Mouse (Mus musculus) embryonic facial prominence, embryonic 15.5 days (tissue): ENCODE data around the gene 2810006K23Rik. TPM values are rescaled to one million over a fixed set of nuclear protein-coding genes. Genes with fewer than 3 reads are reported as not detected.
"Not testable (repeated sequence)": the region's sequence is repeated elsewhere in the genome, so short reads cannot be mapped to it uniquely, and the experiment has no call there.

Experiments
- ATAC-seq: fragments of 200-750 bp; cut with Nextera tagmentation; 2 replicates; pipeline ENCODE4 v1.8.0; 2017; ENCODE audit warnings: low read depth, moderate TSS enrichment; ENCODE audit not compliant: insufficient number of reproducible peaks, low FRiP score, low TSS enrichment
- H3K27ac ChIP-seq: fragments of 300-500 bp; sonication (generic); replicated peaks from 2 replicates; pipeline ENCODE4 v1.5.1; 2015; ENCODE audit warnings: mild to moderate bottlenecking, inconsistent platforms
- H3K27me3 ChIP-seq: fragments of 300-500 bp; sonication (generic); 2 replicates; pipeline ENCODE4 v1.6.1; 2015; ENCODE audit warnings: inconsistent platforms
- H3K36me3 ChIP-seq: fragments of 300-500 bp; sonication (generic); 2 replicates; pipeline ENCODE4 v1.6.1; 2015; ENCODE audit warnings: mild to moderate bottlenecking, inconsistent platforms
- H3K4me1 ChIP-seq: fragments of 300-500 bp; sonication (generic); 2 replicates; pipeline ENCODE4 v1.6.1; 2015; ENCODE audit warnings: inconsistent platforms
- H3K4me2 ChIP-seq: fragments of 300-500 bp; sonication (generic); replicated peaks from 2 replicates; pipeline ENCODE4 v1.6.1; 2015; ENCODE audit warnings: mild to moderate bottlenecking, inconsistent platforms
- H3K4me3 ChIP-seq: fragments of 300-500 bp; sonication (generic); replicated peaks from 2 replicates; pipeline ENCODE4 v1.5.1; 2015; ENCODE audit warnings: mild to moderate bottlenecking, inconsistent platforms
- H3K9ac ChIP-seq: fragments of 300-500 bp; sonication (generic); 2 replicates; pipeline ENCODE4 v1.6.1; 2015; ENCODE audit warnings: inconsistent platforms
- H3K9me3 ChIP-seq: fragments of 300-500 bp; sonication (generic); replicated peaks from 2 replicates; pipeline ENCODE4 v1.6.1; 2016; ENCODE audit warnings: inconsistent platforms
- WGBS: fragments of 180-500 bp; shearing (Covaris S2); methylation state at CpG from one replicate; pipeline ENCODE4 v1.1.7; 2015; 5-methylcytosine and 5-hydroxymethylcytosine counted together
- polyA plus RNA-seq: library from polyadenylated mRNA; unstranded; fragments of >200 nt; fragmentation: Nextera tagmentation; extraction: Ambion mirVana; gene quantifications from 2 replicates; pipeline ENCODE4 v1.2.1, GENCODE M21; 2015

2810006K23Rik gene
- polyA plus RNA-seq = 16.9 and 17.8 TPM in 2 replicates

DNA sequence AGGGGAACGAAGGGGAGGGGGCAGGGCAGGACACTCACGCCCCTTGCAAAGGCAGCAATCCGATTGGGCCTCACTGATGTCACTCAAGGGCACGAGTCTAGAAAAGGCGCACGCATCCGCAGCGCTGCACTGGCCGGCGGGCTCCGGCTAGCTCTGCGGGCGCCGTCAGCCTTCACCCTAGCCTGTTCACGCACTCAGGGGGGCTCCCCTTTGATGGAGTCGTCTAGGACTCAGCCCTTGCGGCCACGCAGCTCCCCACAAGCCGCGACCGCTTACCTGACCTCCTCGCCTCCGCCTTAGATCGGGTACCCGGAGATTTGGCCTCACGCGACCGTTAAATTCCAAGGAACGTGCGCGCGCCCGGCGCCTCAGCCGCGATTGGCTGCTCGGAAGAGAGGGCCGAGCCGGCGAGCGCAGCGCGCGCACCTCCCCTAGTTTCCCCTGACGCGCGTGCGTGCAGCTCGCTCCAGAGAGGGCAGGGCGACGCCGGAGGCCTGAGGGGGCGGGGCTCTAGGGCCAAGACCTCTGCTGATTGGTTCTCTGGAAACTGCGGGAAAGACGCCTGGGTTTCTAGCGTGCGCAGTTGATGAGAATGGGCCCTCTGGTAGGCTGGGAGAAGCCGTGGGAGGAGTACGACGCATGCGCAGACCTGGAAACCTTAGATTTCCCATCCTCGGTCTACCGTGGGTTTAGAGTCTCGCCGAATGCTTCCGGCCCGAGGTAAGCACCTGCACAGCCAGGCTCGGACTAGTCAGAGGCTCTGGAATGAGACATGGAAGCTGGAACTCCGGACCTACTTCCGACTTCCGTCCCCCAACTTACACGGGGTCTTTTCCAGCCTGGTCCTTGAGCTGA, at the start of gene 2810006K23Rik, which contains the start of gene Mphosph9:
TSS of gene 2810006K23Rik (plus strand) at position 580 of the 855 bp plus-strand sequence.
TSS of gene Mphosph9 (minus strand) at position 463 of the 855 bp plus-strand sequence.
- Histone ChIP-seq H3K4me1 (peaks cover 16% of the 10 kb centered on the region), H3K36me3 (0 out of 2 replicates have a peak, but pooled peaks cover 2% of the 10 kb centered on the region), H3K27ac (peak within 1 kb of the TSS; percentile 97), H3K27me3 (no peaks in the 10 kb centered on the region), H3K4me3 (peak within 1 kb of the TSS; percentile 69), H3K9me3 (no peaks in the 10 kb centered on the region), H3K9ac (peak within 1 kb of the TSS; percentile 54), H3K4me2 (peak within 1 kb of the TSS; percentile 76)
- WGBS = under 1% methylated on average over 72 of the region's 72 CpGs
- peak; percentile 98 for ATAC-seq

DNA sequence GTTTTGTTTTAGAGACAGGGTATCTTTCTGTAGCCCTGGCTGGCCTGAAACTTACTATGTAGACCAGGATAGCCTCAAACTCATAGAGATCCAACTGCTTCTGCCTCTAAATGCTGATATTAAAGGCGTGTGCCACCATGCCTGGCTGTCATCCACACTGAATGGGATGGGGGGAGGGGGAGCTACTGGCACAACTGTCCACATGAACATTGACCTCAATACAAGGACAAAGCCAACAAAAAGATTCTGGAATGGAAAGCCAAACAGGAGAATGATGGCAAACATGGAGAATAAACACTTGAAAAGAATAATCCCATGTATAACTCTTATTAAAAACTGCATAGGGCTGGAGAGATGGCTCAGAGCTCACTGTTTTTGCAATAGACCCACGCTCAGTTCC, 45.0 kb upstream of the 2810006K23Rik start:
- Histone ChIP-seq H3K4me1 (no peaks in the 10 kb centered on the region), H3K9me3 (peaks cover 2% of the 10 kb centered on the region; the same call in 1 of the 2 replicates), H3K27ac (no peak overlapping the region), H3K4me3 (no peak overlapping the region), H3K27me3 (no peaks in the 10 kb centered on the region), H3K36me3 (peaks cover 41% of the 10 kb centered on the region), H3K4me2 (no peak overlapping the region), H3K9ac (no peak overlapping the region)
- WGBS = 92% methylated on average over 2 of the region's 2 CpGs
- ATAC-seq = no peak

DNA sequence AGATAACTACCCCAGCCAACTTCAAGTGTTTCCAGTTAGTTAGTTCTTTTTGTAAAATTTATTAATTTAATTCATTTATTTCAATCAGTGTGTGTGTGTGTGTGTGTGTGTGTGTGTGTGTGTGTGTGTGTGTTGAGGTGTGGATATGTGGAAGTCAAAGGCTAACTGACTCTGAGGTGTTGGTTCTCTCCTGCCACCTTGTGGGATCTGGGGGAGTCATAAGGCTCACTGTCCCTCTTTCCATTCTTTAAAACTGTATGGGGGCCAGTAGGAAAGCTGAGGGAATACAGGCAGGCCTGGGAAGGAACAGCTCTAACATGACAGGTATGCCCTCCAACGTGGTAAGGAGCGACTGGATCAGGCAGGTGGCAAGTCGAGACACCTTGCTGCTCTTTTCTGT, 43.6 kb upstream of the 2810006K23Rik start:
- no peaks in the 10 kb centered on the region for H3K4me1 ChIP-seq
- H3K9ac ChIP-seq = no peak overlapping the region
- 59% methylated on average over 3 of the region's 3 CpGs for WGBS
- H3K27me3 ChIP-seq = no peaks in the 10 kb centered on the region
- no peak overlapping the region for H3K4me3 ChIP-seq
- ATAC-seq = no peak
- H3K27ac ChIP-seq = no peak overlapping the region
- peaks cover 47% of the 10 kb centered on the region for H3K36me3 ChIP-seq
- H3K9me3 ChIP-seq = peaks cover 4% of the 10 kb centered on the region; the same call in 1 of the 2 replicates
- H3K4me2 ChIP-seq = no peak overlapping the region

GRCm38 (mm10) chr5:124287616-124288247, 40.2 kb upstream of the 2810006K23Rik start:
- no peak for ATAC-seq
- Histone ChIP-seq H3K9me3 (peaks cover 4% of the 10 kb centered on the region; the same call in 1 of the 2 replicates), H3K4me2 (no peak overlapping the region), H3K4me3 (no peak overlapping the region), H3K4me1 (no peaks in the 10 kb centered on the region), H3K27ac (no peak overlapping the region), H3K27me3 (no peaks in the 10 kb centered on the region), H3K9ac (no peak overlapping the region), H3K36me3 (peaks cover 60% of the 10 kb centered on the region)
- 98% methylated on average over 6 of the region's 6 CpGs for WGBS

- Histone ChIP-seq H3K4me2 (no peak overlapping the region), H3K27me3 (no peaks in the 10 kb centered on the region), H3K9me3 (peaks cover 4% of the 10 kb centered on the region; the same call in 1 of the 2 replicates), H3K4me3 (no peak overlapping the region), H3K36me3 (peaks cover 71% of the 10 kb centered on the region), H3K27ac (no peak overlapping the region), H3K9ac (no peak overlapping the region), H3K4me1 (no peaks in the 10 kb centered on the region)
- no peak for ATAC-seq
- WGBS = 90% methylated on average over 4 of the region's 4 CpGs
Observed at GRCm38 (mm10) chr5:124290216-124290615, 37.7 kb upstream of the 2810006K23Rik start.

- H3K4me2 ChIP-seq = no peak overlapping the region
- 92% methylated on average over 5 of the region's 5 CpGs for WGBS
- ATAC-seq = no peak
- H3K9ac ChIP-seq = no peak overlapping the region
- no peak overlapping the region for H3K27ac ChIP-seq
- no peaks in the 10 kb centered on the region for H3K9me3 ChIP-seq
- no peak overlapping the region for H3K4me3 ChIP-seq
- H3K27me3 ChIP-seq = no peaks in the 10 kb centered on the region
- no peaks in the 10 kb centered on the region for H3K4me1 ChIP-seq
- peaks cover 79% of the 10 kb centered on the region for H3K36me3 ChIP-seq
Observed at GRCm38 (mm10) chr5:124293967-124294366, 33.9 kb upstream of the 2810006K23Rik start.

DNA sequence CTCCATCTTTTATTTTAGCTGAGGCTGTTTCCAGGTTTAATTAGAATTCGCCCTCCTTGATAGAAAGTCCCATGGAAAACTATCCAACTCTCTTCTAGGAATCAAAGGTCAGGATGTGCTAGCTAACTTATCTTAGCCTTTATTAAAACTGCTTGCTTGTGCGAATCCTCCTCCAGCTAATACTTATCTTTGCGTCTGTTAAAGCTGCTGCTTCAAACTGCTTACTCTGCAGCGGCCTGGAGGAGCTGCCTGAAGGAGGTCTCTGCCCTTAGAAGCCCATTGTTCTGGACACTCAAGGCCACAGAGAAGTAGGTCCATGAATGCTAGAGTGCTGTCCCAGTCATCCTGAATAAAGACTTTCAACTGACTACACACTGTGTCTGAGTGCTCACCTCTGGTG, 31.4 kb upstream of the 2810006K23Rik start:
- ATAC-seq = no peak
- H3K27me3 ChIP-seq = no peaks in the 10 kb centered on the region
- H3K36me3 ChIP-seq = peaks cover 56% of the 10 kb centered on the region
- H3K27ac ChIP-seq = no peak overlapping the region
- H3K9me3 ChIP-seq = no peaks in the 10 kb centered on the region
- H3K4me2 ChIP-seq = no peak overlapping the region
- H3K4me3 ChIP-seq = no peak overlapping the region
- H3K4me1 ChIP-seq = no peaks in the 10 kb centered on the region
- no peak overlapping the region for H3K9ac ChIP-seq
- WGBS = 95% methylated on average over 4 of the region's 4 CpGs

DNA sequence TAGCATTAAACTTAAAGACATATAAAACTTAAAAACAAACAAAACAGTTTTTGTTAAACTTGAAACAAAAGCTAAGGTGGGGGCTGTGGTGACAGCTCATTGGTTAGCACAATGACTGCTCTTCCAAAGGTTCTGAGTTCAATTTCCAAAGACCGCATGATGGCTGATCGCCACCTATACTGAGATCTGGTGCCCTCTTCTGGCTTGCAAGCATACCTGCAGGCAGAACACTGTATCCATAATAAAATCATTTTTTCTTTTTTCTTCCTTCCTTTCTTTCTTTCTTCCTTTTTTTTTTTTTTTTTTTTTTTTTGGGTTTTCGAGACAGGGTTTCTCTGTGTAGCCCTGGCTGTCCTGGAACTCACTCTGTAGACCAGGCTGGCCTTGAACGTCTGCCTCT, 28.6 kb upstream of the 2810006K23Rik start:
- H3K9ac ChIP-seq, H3K4me2 ChIP-seq, ATAC-seq, H3K4me3 ChIP-seq, H3K9me3 ChIP-seq, H3K27me3 ChIP-seq, H3K27ac ChIP-seq, H3K4me1 ChIP-seq: not testable (repeated sequence)
- WGBS = 56% methylated on average over 4 of the region's 4 CpGs
- peaks cover 44% of the 10 kb centered on the region for H3K36me3 ChIP-seq

DNA sequence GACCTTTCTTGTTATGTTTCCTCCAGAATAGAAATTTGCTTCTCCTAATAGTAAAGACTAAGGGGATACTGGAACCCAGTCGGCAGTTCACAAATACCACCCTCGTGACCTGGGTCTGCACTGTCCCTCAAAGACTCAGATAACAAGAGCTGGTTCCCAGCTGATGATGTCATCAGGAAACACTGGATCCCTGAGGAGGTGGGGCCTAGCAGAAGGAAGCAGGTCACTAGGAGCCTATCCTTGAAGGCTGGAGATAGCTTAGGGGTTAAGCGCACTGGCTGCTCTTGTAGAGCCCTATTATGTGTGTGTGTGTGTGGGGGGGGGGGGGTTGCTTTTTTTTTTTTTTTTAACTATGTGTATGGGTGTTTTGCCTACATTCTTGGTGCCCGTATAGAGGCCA, 27.8 kb upstream of the 2810006K23Rik start:
- no peak for ATAC-seq
- Histone ChIP-seq H3K4me1 (no peaks in the 10 kb centered on the region), H3K4me2 (no peak overlapping the region), H3K9ac (no peak overlapping the region), H3K27ac (no peak overlapping the region), H3K36me3 (peaks cover 40% of the 10 kb centered on the region), H3K27me3 (no peaks in the 10 kb centered on the region), H3K9me3 (no peaks in the 10 kb centered on the region), H3K4me3 (no peak overlapping the region)
- 75% methylated on average over 4 of the region's 4 CpGs for WGBS

DNA sequence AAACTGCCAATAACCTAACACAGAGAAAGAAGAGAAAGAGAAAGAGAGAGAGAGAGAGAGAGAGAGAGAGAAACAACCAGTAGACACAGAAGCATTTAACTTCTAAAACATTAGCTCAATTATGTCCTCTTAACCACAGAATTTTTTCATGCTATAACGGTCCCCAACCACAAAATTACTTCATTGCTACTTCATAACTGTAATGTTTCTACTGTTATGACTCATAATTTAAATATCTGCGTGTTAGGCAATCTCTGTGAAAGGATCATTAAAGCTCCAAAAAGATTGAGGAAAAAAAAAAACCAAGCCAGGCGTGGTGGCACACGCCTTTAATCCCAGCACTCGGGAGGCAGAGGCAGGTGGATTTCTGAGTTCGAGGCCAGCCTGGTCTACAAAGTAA, 25.0 kb upstream of the 2810006K23Rik start:
- H3K4me2 ChIP-seq, ATAC-seq, H3K4me1 ChIP-seq, H3K9me3 ChIP-seq, H3K4me3 ChIP-seq, H3K9ac ChIP-seq, H3K27me3 ChIP-seq, H3K27ac ChIP-seq: not testable (repeated sequence)
- peaks cover 43% of the 10 kb centered on the region for H3K36me3 ChIP-seq
- WGBS = 79% methylated on average over 6 of the region's 6 CpGs

GRCm38 (mm10) chr5:124309155-124309554, 18.7 kb upstream of the 2810006K23Rik start:
- Histone ChIP-seq H3K27me3 (no peaks in the 10 kb centered on the region), H3K9me3 (no peaks in the 10 kb centered on the region; the same call in 1 of the 2 replicates), H3K4me3 (no peak overlapping the region), H3K27ac (no peak overlapping the region), H3K9ac (no peak overlapping the region), H3K36me3 (peaks cover 47% of the 10 kb centered on the region), H3K4me1 (no peaks in the 10 kb centered on the region), H3K4me2 (no peak overlapping the region)
- 89% methylated on average over 10 of the region's 10 CpGs for WGBS
- no peak for ATAC-seq
